Mouse (Mus musculus) forebrain, embryonic 16.5 days (tissue): ENCODE measurements at regions not wholly inside any gene's neighbourhood (a gene's known extent, or its start where the extent isn't known, plus 50 kb on each side); places are given as distances from the start of the nearest gene placed in this dataset.

ENCODE experiments used
- ATAC-seq: fragments of 200-750 bp; cut with Nextera tagmentation; 2 replicates; pipeline ENCODE4 v1.8.0; 2017; ENCODE audit warnings: mild to moderate bottlenecking, moderate library complexity
- H3K27ac ChIP-seq: fragments of 300-500 bp; sonication (generic); 2 replicates; pipeline ENCODE4 v1.5.1; 2014; ENCODE audit warnings: low read length, control low read depth
- H3K27me3 ChIP-seq: fragments of 300-500 bp; sonication (generic); replicated peaks from 2 replicates; pipeline ENCODE4 v1.6.1; 2014; ENCODE audit warnings: low read length; ENCODE audit not compliant: control insufficient read depth, insufficient read depth
- H3K36me3 ChIP-seq: fragments of 300-500 bp; sonication (generic); 2 replicates; pipeline ENCODE4 v1.6.1; 2014; ENCODE audit not compliant: control insufficient read depth, insufficient read depth
- H3K4me1 ChIP-seq: fragments of 300-500 bp; sonication (generic); replicated peaks from 2 replicates; pipeline ENCODE4 v1.6.1; 2014; ENCODE audit warnings: low read length; ENCODE audit not compliant: control insufficient read depth, insufficient read depth
- H3K4me2 ChIP-seq: fragments of 300-500 bp; sonication (generic); 2 replicates; pipeline ENCODE4 v1.6.1; 2014; ENCODE audit warnings: mild to moderate bottlenecking, low read length, control low read depth
- H3K4me3 ChIP-seq: fragments of 300-500 bp; sonication (generic); replicated peaks from 2 replicates; pipeline ENCODE4 v1.5.1; 2014; ENCODE audit warnings: mild to moderate bottlenecking, low read length, control low read depth
- H3K9ac ChIP-seq: fragments of 300-500 bp; sonication (generic); replicated peaks from 2 replicates; pipeline ENCODE4 v1.6.1; 2014; ENCODE audit warnings: low read depth, low read length, control low read depth
- H3K9me3 ChIP-seq: fragments of 300-500 bp; sonication (generic); 2 replicates; pipeline ENCODE4 v1.6.1; 2016; ENCODE audit warnings: low read length; ENCODE audit not compliant: control insufficient read depth
- WGBS: fragments of 180-500 bp; shearing (Covaris S2); extraction: QIAGEN DNeasy Blood & Tissue Kit; methylation state at CpG from one replicate; pipeline ENCODE4 v1.1.7; 2014; 5-methylcytosine and 5-hydroxymethylcytosine counted together

DNA sequence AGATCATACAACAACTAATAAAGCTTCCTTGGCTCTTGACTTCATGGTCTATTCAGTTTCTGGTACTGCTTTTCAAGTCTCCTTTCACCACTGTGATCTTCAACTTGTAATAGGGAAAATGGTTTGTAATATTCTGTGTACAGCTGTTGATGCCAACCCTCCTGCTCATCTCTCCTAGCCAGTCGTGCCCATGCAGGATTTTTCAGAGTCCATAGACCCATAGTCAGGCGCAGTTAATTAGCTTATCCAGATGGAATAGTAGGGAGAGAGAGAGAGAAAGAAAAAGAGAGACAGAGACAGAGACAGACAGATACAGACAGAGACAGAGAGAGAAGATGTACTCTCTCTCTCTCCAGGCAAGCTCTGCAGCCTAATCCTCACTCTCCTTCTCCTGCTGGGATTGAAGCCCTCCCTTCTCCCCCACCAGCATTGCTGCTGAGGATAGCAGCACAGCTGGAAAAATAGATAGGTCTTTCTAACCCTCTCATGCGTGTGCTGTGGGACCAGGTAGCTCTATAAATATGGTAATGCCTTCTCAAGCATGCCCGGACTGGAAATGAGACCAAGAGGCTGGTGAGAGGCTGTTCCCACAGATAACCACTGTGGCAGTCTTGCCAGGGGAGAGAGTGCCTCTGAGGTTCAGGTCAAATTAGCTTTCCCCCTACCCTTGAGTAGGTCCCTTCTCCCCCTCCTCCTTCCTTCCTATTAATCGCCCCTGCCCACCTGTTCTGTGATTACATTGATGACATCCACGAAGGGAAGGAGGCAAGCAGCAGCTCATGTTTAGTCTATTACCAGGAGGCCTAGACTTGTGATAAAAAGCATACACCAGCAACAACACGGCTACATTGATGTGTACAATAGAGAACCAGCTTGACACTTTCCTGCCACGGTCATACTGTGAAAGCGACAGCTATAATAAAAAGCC is 301.9 kb upstream of the Brinp1 start:
- Histone ChIP-seq H3K4me2 (no peak overlapping the region), H3K9ac (no peak overlapping the region), H3K9me3 (no peaks in the 10 kb centered on the region), H3K36me3 (no peaks in the 10 kb centered on the region), H3K4me1 (no peaks in the 10 kb centered on the region; the same call in 1 of the 2 replicates), H3K4me3 (no peak overlapping the region), H3K27me3 (no peaks in the 10 kb centered on the region), H3K27ac (no peak overlapping the region)
- 37% methylated on average over 9 of the region's 9 CpGs for WGBS
- ATAC-seq: peak; percentile 38; the same call in 1 of the 2 replicates
